Mouse (Mus musculus) kidney, adult 18-20 months (tissue): ENCODE measurements around the gene Cckbr.
"Not testable (repeated sequence)": the region's sequence is repeated elsewhere in the genome, so short reads cannot be mapped to it uniquely, and the experiment has no call there.

ENCODE experiments used
- DNase-seq: peaks from one replicate; pipeline ENCODE4 v3.0.0; 2021

Cckbr gene

DNA sequence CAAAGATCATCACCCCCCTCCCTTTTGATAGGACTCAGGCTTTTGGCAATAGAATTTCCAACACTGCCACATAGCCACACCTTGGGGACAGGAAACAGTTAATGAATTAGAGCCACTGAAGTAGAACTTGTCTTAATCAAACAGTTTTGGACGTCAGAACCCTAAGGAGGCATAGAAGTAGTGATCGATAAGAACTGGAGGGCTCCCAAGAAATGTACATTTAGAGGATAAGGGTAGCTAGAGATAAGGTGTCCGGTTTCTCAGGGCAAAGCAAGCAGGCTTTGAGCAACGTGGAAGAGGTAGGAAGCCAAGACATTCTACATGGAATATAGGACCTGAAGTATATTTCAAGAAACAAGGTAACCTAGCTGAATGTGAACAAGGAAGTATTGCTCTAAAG, 15.9 kb downstream of the Cckbr start:
- DNase-seq: no peak

DNA sequence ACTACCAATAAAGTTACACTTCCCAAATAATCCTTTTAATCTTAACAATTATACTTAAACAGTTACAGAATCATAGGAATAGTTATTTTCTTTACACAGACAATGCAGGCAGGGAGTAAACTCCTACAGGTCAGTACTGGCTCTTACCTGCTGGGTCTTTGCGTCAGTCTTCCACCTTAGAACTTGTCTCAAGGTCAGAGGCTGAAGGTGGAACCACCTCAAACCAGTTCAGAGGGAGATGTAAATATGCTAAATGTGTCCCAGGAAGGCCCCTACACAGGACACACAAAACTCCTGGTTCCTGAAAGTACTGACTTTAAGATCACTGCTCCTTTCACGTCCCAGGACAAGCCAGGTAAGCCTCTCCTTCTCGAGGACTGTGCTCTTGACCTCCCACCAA, 19.5 kb downstream of the Cckbr start:
- no peak for DNase-seq

DNA sequence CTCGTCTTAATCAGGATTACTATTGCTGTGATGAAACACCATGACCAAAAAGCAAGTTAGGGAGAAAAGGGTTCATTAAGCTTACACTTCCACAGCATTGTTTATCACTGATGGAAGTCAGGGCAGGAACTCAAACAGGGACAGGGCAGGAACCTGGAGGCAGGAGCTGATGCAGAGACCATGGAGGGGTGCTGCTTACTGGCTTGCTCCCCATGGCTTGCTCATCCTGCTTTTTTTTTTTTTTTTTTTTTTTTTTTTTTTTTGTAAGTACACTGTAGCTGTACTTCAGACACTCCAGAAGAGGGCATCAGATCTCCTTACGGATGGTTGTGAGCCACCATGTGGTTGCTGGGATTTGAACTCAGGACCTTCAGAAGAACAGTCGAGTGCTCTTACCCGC, 27.8 kb downstream of the Cckbr start:
- DNase-seq: not testable (repeated sequence)

DNA sequence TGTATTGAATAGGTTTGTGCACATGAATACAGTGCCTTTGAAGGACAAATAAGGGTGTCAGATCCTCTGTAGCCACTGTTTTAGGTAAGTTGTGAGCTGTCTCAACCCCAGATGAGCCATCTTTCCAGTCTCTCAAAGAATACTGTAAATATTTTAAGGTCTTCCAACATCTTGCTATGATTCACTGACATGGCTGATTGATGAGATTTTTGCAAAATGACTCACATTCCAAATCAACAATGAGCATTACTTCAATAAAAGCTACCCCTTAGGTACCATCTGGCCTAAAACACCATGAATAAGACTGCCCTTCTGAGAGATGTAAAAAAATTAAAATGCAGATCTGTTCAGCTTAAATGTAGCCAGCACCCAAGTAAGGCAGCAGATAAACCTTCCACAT, 33.0 kb downstream of the Cckbr start:
- no peak for DNase-seq

DNA sequence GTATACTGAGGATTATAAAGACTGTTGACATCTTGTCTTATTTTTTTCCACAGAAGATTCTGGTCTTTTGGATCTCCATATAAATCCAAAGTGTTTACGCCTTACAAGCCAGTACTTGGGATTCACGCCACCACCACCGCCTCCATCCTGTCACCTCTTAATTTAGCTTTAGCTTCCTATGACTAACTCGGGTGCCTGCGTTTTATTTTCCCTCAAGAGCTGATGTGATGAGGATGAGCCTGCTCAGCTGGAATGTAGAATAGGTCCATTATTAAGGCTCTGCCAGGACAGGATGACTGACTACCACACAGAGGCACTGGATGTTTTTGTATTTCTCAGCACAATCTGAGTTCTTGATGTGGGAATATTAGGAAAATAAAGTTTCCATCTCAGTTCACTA, 40.0 kb downstream of the Cckbr start:
- DNase-seq: not testable (repeated sequence)

DNA sequence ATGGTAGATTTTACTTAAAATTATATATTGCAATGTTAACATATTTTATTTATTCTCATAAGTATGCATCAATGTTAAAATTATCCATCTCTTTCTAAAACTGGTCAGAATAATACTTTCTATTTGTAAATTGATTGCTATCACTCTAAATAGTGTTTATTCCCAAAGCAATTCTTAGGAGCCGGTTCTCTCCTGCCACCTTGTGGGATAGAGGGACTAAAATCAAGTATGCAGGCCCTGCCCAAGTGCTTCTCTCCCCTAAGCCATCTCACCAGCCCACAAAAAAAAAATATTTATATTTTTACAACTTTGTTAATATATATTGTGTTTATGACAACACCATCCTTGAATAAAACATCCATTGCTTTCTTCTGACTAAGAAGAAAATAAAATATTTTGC, 47.1 kb downstream of the Cckbr start:
- no peak for DNase-seq

DNA sequence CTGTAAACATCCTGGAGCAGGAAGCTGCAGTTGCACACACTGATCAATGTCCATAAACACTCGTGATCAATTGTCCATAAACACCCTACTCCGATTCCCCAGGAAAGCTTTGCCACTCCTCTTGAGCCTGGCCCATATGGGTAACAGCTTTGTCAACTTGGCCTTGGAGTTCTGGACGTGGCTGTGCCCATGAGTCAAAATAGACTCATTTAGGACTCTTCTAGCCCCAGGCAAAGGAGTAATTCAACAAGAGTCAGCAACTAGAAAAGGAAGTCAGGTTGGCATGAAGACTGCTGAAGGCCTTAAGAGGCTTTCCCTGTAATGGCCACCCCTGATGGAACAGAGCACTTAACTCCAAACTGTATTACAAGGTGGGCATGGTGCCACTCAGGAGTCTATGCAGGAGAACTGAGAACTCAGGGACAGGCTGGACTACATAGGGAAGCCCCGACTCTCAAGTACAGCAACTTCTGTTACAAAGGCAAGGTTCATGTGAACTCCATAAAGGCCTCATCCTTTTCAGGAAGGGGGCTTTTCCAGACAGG, 49.3 kb downstream of the Cckbr start:
- DNase-seq: no peak

DNA sequence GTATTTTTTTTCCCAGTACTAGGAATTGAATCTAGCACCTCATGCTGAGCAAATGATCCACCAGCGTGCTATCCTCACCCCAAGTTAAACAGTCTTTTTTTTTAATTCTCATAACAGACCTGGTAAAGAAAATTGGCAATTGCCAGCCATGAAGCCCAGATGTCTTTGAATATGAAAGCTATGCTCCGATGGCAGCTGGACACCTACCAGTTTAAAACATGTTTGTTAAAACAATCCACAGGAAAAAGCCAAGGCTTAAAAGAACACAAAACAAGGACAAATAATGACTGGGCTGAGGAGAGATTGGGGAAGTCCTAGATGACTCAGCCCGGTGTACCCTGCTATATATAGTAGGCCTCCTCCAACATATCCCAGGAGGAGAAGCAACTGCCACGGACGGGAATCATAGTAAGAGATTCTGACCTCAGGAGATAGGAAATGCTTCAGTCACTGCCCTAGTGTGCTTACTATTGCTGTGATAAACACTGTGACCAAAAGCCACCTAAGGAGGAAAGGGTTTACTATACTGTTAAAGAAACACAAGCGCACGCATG, 49.9 kb downstream of the Cckbr start:
- DNase-seq: no peak

DNA sequence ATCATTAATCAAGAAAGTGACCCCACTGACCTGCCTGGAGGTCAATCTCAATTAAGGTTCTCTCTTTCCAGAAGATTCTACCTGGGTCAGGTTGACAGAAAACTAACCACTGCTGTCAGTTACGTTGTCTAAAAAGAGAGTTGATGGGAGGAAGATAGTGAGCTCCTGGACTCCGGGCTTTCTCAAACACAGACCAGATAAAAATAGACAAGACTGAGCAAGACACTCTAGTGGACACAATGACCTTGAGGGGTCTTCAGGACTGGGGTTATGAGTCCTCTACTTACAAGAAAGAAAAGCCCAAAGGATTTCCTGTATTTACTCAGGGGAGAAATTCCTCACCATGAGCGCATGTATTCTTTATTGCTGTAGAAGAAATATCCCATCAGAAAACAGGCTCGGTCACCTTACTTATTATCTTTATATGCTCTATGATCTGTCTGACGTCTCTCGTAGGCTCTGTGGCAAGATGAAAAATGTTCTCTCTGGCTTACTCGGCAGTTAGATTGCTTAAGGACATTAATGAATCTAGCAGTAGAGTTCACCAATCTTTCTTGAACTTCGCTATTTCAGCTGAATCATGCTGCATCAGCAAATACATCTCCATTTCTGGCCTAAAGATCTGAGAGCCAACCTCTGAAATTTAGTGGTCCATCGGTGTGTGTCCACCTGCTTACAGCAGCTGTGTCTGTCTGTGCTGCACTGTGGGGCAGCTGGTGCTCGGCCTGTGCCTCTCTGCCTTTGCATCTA, 51.3 kb downstream of the Cckbr start:
- DNase-seq: no peak

DNA sequence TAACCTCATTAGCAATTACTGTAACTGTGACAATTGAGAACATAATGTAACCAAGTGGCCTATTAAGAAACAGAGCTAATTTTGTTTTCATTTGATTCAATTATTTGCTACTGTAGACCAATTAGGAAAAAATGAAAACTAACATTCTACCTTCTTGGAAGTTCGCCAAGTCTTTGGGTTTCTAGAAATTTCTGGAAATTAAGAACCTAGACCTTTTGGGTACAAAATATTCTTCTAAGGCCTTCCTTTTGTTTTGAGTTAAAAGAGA, 51.8 kb downstream of the Cckbr start:
- no peak for DNase-seq

DNA sequence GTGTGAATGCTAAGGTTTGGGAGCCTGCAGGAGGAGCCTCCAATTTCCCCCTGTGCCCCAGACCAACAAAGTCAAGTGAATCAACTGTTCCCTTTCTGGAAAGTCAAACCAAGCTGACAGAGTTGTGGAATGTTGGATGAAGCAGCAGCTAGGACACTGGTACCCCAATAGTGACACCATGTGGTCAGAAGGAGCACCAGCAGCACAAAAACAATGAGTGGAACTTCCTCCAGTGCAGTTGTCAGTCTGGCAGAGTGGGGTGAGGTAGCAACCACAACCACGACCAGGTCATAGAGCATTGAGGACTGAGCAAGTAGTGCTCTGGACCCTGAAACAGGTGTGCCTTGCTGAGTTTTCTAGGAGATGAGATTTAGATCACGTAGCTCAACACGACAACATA, 52.3 kb downstream of the Cckbr start:
- peak; percentile 59 for DNase-seq

DNA sequence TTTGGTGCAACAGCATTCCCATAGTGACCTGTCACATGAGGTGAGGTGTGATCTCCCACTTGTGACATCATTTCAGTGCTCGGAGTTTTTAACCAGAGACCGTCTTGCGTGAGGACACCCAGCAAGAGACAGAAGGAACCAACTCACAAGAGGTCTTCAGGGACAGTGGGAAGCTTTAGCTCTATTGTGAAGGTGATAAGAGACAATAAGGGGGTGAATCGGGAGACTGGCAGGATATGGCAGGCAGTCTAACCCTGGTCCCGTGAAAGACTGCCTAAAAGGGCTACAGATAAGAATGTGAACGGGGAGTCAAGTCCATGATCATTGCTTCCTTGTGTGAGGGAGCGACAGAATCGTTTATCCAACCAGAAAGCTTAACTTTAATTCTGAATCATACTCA, 52.8 kb downstream of the Cckbr start:
- DNase-seq: no peak

DNA sequence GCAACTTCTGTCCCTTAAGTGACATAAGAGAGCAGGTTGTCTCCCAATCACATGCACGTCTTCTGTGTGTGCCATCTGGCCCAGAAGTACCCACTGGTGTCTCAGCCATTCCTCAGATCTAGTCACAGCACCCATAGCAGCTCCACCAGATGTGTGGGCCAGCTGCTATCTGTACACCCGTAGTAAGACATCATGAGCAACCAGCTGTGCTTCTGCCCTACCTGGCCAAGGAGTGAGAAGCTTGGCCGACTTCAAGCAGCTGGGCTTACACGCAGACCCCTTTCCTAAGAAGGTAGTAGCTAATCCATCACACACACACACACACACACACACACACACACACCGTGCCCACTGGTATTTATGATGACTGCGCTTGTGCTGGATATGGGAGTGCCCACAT, 53.7 kb downstream of the Cckbr start:
- DNase-seq: no peak

DNA sequence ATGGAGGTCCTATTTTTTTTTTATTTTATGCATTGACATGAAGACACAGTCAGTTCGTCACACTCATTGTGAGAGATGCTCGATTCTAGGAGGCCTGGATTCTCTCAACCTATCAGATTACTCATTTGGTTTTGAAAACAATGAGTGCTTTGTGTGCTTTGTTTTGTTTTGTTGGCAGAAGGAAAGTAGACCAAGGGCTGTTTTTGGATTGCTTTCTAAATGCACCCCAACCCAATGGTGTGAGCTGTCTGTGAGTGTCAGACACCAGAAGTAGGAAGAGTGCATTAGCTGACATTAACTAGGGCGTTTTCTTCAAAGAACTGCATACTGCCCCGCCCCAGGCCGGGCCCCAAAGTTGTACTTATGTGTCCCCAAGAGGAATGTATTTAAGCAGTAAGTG, 54.5 kb downstream of the Cckbr start:
- DNase-seq: no peak

DNA sequence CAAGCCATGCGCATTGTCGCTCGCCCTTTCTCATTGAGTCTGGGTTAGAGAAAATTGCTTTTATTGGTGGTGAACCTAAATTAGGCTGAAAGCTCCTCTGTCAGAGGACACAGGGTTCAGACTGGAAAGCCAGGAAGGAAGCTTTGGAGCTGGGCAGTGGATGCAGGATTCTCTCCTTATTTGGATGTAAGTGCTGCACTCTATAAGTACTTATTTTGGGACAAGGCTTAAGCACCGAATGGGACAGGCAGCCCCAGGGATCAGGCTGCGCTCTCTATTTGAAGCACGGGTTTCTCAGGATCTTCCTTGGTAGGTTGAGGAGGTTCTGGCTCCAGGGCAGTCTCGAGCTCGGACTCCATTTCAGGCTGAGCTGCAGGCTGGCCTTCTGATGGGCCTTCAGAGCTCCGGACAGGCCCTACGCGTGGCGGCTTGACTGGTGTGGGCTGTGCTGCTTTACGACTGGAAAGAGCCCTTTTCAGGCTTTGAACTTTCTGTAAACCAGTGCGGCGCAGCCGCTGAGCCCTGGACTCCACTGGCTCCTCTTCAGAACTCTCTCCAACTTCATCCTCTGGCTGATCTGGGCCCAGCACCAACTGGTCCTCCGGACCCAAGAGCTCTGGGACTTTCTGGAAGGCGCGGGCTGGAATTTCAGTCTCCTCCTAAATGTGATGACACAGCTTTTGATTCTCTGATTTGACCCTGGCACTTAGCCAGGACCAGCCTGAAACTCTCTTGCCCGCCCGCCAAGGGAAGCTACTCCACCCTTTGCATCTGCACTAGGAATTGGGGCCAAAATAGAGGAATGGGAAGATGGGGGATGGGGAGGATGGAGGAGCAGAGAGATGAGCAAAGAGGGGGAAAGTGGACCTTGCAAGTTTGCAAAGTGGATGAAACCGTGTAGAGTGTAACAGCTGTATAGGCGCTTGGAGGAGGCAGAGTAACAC, 55.3 kb downstream of the Cckbr start:
- DNase-seq: peak; percentile 55

DNA sequence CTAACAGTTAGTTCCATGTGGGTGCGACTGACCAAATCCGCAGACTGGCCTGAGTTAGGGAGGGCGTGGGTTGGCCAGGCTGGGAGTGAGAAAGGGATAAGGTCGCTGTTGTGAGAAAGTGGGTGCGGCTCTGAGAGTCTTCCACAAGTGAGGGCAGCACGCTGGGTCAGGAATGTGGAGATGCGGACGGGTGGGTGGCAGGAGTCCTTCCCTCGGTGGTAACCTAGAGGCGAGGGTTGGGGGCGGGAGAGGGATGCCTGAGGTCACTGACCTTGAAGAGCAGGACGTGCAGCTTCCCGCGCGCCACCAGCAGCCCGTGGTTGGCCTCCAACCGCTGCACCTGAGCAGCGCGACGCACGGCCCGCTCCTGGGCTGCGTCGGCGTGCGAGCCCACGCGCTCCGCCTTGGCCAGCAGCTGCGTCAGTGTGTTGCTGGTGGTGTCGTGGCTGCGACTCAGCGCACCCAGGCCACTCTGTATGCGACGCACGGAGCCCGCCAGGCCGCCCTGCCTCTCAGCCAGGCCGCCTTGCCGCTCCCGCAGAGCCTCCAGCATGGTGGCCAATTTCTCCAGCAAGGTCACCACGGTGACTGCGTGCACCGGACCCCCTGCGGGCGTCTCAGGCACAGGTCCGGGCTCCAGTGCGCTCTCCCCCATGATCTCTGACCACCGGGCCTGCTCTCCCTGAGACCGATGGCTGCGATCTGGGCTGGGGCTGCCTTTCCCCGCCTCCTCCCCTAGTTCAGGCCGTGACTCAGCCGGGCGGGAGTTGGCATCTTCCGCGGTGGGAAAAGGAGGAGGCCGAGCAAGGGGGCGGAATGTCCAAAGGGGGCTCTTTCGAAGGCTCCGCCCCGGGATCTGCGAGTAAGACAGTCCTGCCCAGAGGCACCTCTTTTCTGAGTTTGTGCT, 56.2 kb downstream of the Cckbr start, which contains the start of gene Cavin3:
Gene Cavin3 (minus strand): TSS at position 796 of the 907 bp plus-strand sequence.
- peak; percentile 71 for DNase-seq

DNA sequence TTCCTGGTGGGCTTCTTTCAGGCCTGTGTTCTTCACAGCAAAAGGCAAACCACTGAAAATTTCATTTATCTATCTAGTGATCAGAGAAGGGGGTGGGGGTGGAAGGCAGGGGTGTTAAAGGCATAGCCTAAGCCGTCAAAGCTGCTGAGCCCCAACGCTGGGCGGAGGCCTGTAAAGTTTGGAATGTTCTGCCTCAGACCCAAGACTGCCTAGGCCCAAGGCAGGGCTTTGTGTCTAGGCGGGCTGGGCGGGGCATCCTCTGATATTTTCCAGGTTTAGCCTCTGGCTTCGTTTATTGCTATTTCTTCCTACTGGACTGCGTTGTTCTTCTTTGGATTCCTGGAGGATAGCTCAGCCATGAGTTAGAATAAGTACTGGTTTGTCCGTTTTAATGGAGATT, 56.9 kb downstream of the Cckbr start:
- peak; percentile 43 for DNase-seq

DNA sequence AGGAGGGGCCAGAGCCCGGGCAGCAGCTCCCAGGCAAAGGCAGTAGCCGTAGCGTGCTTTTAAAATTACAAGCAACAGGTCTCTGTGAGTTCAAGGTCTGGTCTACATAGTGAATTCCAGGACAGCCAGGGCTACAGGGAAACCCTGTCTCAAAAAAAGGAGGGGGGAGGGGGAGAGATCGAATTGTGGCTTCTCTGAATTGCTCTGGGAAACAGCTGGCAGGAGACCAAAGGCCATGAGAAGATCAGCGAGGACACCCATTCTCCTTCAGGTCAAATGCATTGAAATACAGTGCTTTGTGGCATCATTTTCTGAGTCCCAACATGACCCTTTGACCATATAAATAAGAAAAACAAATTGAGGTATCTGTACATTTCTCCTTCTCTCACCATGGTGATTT, 59.5 kb downstream of the Cckbr start:
- no peak for DNase-seq

DNA sequence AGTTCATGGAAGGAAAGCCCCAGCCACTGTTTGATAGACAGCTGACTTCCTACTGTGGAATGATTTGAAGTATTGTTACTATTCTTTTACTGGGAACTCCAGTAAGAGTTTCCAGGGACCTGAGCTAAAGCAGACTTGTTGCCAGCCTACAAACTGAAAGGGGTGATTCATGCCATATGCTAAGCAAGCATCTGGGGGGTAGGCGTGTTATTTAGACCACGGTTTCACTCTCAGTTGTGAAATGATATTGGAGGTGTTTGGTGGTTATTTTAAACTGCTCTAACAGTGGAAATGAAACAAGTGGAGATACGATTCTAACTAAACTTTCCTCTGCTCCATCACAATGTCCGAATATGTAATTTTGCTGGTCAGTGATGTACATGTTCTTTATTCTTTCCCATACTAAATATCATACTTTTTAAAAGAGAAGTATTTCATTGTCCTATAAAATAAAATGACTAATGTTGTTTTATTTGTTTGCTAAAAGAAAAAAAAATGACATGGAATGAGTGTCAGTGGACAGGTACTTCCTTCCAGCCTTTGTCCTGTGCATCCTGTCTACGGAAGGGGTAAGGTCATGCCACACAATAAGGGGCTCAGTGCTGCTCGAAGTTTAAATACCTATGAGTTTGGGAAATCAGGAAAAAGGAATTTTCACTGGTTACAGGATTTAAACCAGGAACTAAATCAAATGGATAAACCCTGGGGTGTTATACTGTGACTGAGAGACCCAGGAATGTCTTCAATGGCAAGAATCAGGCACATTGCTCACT, 61.8 kb downstream of the Cckbr start:
- no peak for DNase-seq

DNA sequence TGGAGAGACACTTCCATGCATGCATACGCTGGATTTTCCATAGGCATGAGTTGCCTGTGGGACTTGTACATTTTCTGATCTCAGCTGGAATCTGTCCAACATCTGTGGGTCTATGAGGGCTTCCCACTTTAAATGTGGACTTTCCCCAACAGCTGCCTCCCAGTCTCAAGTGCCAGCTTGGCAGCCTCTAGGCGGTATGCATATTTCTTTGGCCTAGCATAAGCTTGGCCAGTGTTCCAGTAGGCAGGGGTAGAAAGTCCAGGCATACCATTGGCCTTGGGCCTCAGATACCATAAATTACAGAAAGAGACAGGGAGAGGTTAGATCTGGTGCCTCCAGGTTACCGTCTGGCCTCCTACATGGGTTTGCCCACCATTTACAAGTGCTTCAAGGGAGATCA, 72.3 kb downstream of the Cckbr start:
- no peak for DNase-seq

DNA sequence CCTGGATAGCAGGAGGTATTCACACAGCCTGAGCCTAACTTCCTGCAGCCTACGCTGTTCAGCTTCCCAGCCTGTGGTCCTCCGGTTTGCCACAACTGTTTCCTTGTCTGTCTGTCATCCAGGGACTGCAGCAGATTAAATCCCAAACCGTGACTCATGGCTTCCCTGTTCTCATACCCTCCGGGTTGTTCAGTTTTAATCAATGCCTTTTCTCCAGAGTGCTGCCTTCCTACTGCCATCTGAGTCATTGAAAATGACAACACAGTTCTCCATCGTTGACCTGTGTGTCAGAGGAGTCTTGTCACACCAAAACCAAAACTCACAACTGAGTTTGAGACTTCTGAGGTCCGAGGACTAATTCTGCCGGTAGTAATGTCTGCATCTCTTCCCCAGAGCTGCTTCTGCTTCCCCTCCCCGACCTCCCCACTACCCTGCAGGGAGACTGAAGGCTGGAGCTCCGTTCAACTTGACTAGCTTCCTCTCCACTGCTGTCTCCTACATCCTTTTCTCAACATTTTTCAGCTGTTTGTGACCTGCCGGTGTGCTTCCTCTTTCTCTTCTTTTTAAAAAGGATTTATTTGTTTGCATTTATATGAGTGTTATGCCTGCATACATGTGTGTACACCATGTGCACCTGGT, 73.4 kb downstream of the Cckbr start:
- DNase-seq: no peak
